Mouse (Mus musculus) kidney, adult 18-20 months (tissue): Measurements from ENCODE around the gene Plcl2.
A peak's percentile ranks its signal among the peaks of the same experiment; 100 is the strongest.

Source experiments
- DNase-seq: peaks from one replicate; pipeline ENCODE4 v3.0.0; 2021

Gene Plcl2

GRCm38 (mm10) chr17:50509251-50510104 is at the start of gene Plcl2:
Gene Plcl2, plus strand, starts transcription at chr17:50509403.
- DNase-seq, result peak; percentile 69

- DNase-seq, result no peak
These were observed 48.9 kb upstream of the Plcl2 start for GRCm38 (mm10) chr17:50460301-50460700.

GRCm38 (mm10) chr17:50467438-50467837 is 41.8 kb upstream of the Plcl2 start:
- no peak for DNase-seq

DNA sequence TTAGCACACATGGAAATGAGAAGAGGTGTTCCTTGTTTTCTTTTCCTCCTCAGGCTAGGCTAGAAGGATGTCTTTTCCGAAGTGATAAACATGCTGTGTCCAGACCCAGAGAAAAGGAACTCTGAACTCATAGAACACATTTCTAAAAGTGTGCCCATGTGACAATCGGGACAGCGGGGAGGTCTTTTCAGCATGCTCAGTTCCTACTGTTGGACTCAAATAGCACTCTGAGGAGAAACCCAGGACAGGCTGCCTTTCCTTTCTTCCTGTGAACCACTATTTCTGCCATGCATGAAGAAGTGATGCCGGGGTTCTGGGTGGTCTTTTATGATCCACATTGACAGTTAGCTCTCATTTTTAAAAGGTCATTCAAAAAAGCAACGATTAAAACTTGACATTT is 40.1 kb upstream of the Plcl2 start:
- no peak for DNase-seq

- peak; percentile 9 for DNase-seq
These were observed 39.4 kb upstream of the Plcl2 start for GRCm38 (mm10) chr17:50469543-50470431.

GRCm38 (mm10) chr17:50470432-50471078 is 38.6 kb upstream of the Plcl2 start:
- peak; percentile 45 for DNase-seq

GRCm38 (mm10) chr17:50471230-50471629 is 38.0 kb upstream of the Plcl2 start:
- peak; percentile 25 for DNase-seq

DNA sequence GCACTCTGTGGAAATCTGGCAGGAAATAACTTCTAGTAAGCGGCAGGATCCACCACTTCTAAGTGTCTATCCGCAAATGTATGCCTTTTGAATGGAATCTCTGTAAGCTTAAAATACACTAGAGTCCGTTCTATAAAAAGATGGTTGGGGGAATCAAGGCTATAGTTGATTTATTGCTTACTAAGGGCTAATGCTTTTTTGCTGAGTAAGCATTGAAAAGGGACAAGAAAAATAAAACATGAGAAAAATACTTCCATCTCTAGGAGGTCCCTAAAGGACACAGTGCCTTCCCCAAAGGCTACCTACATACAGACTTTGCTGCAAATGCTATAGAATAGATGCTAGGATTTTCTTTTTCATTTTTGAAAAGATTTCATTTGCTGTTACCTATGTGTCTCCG is 31.9 kb upstream of the Plcl2 start:
- no peak for DNase-seq

GRCm38 (mm10) chr17:50480867-50481266 is 28.3 kb upstream of the Plcl2 start:
- DNase-seq, result no peak

- no peak for DNase-seq
These were observed 25.5 kb upstream of the Plcl2 start for GRCm38 (mm10) chr17:50483700-50484099.

- DNase-seq, result no peak
These were observed 24.2 kb upstream of the Plcl2 start for GRCm38 (mm10) chr17:50484981-50485380.

DNA sequence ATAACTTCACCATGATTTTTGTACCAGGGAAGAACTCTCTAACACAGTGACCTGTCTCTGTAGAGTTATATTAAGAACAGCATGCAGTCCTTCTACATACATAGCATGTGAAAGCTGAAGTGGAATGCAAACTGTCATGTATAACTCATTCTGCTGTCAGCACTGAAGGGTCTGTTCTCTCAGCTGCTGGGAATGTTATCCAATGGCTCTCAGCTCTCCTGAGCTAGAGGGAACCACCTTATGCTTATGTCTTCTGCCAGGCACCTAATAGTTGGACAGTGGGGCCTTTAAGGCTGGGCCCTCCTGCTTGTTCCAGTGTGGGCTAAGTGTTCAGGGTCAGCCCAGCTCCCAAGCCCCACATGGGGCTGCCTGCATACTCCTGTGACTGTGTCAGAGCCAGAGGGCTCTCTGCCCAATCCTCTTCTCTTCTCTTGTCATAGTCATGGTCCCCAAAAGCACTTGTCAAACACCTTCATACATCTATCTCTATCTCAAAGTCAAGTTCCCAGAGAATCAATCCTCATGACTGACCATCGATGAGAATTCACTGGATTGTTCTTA is 22.1 kb upstream of the Plcl2 start:
- DNase-seq, result no peak

DNA sequence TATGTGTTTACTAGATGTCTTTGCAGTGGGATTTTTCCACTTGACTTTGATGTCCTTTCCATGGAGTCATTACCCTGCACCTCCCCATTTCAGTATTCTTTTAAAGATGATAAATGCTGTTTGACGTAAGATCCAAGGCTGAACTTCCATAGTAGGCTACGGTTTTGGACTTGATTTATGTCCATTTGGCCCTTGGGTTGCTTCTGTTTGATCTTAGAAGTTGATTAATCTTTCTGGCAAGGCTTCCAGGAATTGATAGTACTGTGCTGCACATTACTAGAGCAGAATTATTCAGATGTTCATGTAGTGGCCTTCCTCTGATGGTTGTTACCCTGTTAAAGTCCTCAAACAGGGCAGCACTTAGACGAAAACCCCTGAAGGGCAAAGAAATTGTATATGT is 21.5 kb upstream of the Plcl2 start:
- no peak for DNase-seq

GRCm38 (mm10) chr17:50488406-50488805 is 20.8 kb upstream of the Plcl2 start:
- no peak for DNase-seq

GRCm38 (mm10) chr17:50488895-50489294 is 20.3 kb upstream of the Plcl2 start:
- DNase-seq, result no peak

GRCm38 (mm10) chr17:50490644-50491430 is 18.4 kb upstream of the Plcl2 start:
- DNase-seq, result no peak

- no peak for DNase-seq
These were observed 17.7 kb upstream of the Plcl2 start for GRCm38 (mm10) chr17:50491496-50491895.

- DNase-seq, result no peak
These were observed 13.8 kb upstream of the Plcl2 start for GRCm38 (mm10) chr17:50495216-50495889.

DNA sequence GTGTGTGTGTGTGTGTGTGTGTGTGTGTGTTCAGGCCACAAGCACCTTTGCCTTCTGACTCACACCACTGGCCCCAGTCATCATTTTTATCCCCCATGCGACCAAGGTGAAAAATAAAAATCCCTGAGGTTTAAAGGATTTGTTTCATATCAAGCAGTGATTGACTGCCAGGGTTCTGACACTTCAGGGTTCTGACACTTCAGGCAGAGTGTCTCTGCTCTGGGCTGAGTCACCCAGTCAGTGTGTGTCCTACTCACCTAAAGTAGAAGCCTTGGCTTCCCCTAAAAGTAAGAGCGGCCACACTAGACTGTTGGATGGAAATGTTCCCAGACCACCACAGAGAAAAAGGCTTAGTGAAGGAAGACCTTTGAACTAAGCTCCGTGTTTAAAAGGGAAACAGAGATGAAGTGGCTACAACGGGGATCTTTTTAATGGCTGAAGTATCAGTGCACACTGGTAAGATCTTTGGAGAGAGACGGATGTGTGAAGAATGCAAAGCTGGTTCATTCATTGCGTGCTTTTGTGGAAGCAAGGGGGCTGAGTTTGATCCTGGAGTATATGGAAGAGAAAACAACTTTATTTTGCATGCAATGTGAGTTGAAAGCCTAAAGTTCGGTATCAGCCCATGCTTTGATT is 11.0 kb upstream of the Plcl2 start:
- no peak for DNase-seq

DNA sequence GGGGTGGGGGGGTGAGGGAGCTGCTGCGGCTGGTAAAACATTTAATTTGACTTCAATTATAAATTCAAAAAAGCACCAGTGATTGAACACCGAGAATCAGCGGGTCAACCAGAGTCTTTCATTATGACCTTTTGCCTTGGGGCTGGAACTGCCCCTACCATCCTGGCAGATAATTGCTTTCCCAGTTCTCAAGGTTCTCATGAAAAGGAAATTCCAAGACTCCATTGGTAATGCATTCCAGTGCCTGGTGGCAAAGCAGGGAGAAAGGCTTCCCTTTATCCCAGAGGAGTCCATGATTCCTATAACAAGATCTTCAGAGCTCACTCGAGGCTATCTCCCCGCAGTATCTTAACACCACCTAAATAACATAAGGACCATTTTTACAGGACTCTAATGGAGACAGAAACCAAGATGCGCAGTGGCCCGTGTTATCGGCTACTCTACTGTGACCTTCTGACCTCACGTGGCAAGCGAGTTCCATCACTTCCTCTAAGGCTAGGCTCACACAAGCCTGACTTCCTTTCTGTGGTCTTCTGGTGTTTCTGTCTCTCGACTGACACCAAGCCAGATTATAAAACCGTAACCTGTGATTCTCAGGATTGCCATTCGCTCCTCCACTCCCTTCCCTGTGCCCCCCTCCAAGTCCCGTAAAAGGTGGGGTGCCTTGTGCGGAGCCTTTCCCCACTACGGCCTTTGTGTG is 10.0 kb upstream of the Plcl2 start:
- no peak for DNase-seq
